Mouse (Mus musculus) megakaryocyte, adult 5-6 weeks (primary cell): ENCODE results near the gene Ttc4. TPM values are rescaled to one million over a fixed set of nuclear protein-coding genes. Genes with fewer than 3 reads are reported as not detected.

Experiments
- ATAC-seq: 2 replicates; pipeline ENCODE4 v1.8.0; 2016; ENCODE audit warnings: mild to moderate bottlenecking, inconsistent platforms; ENCODE audit not compliant: poor library complexity, severe bottlenecking
- total RNA-seq, 2 experiments: library from RNA; stranded (forward) in 1 of 2; stranded (reverse) in 1 of 2; fragments of 153-499, 151-499 nt in 1 of 2; fragments of 221-1000, 200-1000 nt in 1 of 2; gene quantifications; 2 replicates each; pipeline versions ENCODE4 v1.2.3 to v1.2.4; 2015 to 2017

The Ttc4 gene
- total RNA-seq (2015) (18.2 and 24.0 TPM in 2 replicates), total RNA-seq (2017) (21.9 and 24.3 TPM in 2 replicates)

DNA sequence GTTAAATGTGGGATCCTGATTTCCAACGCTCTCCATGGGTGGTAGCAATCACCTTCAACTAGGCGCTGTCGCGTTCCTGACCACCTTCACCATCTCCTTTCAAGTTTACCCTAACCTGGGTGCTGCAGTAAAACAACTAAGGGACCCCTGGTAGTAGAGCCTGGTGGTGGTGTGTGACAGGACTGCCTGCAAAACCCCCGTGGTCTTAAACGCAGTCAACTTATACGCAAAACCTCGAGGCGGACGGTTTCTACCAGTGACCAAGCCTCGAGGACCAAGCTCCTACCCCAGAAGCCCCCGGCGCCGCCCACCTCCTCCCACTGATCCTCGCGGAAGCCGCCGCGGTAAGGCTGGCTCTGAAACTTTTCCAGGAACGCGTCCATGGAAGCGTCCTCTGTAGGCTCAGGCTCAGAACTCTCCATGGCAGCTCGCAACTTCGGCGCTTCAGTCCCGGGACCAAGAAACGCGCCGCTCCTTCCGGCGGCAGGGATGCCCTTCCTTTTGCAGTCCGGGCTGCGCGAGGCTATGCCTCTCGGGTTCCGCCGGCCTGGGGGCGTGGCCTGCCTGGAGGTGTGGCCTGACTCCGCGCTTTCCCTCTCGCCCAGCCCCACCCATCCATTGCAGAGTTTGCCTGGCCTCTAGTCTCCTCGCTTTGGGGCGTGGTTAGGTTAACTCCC lies at the start of gene Ttc4:
Gene Ttc4 (minus strand): TSS at position 503 of the 677 bp plus-strand sequence.
- ATAC-seq = peak; percentile 99

DNA sequence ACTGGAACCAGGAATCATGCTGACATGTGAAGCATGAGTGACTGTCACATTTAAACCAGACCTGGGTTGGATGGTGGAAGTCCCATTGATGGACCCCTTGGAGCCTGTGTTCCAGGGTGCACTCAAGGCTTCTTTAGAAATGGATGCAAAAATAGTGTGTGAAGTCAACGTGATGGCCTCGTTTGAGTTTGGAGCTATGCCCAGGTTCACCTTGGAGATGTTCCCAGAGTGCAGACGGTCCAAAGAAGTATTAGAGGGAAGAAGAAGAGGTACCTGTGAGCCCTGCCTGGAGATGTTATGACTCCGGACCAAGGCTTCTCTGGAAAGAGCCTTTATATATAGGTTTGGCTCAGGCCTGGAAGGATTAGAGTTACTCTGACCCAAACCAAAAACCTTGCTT lies 41.9 kb upstream of the Ttc4 start:
- no peak for ATAC-seq

DNA sequence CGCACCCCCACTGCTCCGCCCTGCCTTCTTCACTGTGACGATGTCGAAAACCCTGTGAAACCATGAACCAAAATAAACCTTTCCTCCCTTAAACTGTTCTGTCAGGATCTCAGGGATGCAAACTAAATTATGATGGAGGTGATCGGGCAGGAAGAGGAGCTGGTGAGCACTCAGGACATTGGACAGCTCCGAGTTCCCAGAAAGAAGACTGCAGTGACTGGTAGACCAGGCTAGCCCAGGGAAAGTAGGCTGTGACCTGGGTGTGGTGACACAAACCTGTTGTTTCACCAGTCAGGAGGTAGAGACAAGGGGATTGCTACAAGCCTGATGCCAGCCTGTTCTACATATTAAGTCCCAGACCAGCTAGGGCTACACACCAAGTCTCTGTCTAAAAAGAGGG lies 34.9 kb upstream of the Ttc4 start:
- ATAC-seq = no peak

DNA sequence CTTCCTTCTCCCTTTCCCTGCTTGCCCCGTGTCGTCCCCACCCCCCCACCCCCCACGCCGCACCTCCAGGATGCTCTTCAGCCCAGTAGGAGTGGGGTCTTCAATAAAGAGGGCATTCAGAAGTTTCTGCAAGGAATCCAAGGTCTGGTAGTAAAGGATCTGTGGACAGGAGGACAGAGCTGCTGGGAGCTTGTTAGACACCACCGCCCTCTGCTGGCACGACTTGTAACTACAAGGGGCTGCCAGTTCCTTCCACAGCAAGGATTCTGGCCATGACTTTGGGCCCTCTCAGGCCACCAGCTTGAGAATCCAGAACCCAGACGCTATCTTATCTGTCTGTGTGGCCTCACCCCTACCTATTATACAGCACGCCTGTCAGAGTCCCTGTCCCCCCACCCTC lies 29.7 kb upstream of the Ttc4 start:
- ATAC-seq = peak; percentile 77

DNA sequence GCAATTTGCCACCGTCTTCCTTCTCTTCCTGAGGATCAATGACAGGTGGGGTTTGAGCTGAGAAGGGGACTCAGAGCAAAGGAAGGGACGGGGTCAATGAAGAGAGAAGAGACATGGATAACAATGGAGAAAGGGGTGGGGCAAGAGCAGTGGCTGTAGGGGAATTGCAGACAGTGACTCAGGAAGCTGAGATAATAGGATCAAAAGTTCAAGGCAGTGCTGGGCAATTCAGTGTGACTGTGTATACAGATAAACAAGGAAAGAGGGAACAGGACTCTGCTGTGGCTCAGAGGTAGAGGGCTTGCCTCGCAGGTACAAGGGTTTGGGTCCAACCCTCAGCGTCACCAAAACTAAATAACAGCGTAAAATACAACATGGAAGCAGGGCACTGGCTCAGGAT lies 29.2 kb upstream of the Ttc4 start:
- ATAC-seq = no peak

DNA sequence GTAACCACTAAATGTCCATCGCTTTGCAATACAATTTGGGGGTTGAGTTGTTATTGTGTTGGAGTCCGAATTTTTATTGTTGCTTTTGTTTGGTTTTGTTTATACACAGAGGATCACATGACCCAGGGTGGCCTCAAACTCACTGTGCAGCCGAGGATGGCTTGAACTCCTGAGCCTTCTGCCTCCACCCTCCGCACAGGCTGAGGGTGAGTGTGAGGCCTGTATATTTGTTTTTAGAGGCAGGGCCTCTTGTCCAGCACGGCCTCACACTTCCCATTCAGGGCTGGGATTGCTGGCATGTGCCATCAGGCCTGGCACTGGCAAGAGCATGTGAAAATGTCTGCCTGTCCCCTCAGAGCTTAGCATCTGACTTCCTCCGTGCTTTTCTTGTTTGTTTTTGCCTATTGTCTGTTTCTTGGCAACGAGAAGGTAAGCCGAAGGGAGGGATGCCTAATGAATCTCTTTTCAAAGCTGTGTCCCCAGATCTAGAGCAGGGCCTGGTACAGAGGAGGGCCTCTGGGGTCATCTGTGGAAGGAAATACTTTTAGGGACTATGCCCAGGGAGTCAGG lies 26.4 kb upstream of the Ttc4 start:
- ATAC-seq = no peak

DNA sequence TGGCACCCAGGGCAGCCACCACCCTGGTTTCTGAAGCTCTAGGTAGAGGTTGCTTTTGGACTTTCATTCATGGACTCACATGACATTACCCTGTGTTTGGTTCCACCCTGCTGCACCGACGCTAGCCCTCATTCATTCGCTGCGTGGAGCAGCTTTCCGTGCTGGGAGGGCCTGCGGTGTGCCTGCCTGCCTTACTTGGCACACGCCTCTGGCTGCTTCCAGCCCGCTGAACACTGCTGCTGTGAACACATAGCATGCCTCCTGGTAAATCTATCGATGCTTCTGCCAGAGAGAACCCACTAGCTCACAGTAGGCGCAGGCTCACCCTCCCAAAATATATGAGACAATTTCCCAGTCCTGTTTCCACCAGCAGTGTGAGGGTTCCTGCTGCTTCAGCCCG lies 25.7 kb upstream of the Ttc4 start:
- no peak for ATAC-seq

DNA sequence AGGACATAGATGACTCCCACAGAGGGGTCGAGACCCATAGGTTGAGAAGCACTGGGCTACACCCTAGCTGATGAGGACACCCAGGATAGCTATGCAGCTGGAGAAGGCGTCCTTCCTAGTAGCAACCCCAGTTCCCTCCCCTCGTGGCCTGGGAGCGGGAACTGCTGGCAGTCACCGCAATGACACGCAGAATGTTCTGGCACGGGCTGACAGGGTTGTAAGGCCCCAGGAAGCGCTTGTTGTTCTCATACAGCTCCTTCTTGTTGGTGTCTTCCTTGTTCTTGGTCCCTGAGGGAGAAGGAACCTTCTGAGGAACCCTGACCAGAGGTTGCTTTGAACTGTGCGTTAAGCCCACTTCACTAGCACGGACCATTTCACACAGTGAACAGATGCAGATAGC lies 25.2 kb upstream of the Ttc4 start:
- ATAC-seq = no peak

DNA sequence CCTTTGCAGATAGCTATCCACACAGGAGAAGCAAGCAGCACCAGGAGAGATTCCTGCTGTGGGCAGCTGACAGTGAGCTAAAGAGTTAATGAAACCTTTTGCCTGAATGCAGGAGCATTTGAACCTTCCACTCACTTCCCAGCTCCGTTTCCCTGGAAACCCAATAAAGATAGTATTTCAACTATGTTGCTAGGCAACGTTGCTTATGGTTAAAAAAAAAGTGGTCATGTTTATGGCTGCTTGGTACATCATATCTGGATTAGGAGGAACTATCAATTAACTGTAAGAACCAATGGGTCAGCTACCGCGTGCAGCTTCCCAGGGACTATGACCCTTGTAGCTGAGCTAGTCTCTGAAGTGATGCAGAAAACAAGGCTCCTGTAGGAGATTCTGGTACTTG lies 22.1 kb upstream of the Ttc4 start:
- ATAC-seq = no peak

DNA sequence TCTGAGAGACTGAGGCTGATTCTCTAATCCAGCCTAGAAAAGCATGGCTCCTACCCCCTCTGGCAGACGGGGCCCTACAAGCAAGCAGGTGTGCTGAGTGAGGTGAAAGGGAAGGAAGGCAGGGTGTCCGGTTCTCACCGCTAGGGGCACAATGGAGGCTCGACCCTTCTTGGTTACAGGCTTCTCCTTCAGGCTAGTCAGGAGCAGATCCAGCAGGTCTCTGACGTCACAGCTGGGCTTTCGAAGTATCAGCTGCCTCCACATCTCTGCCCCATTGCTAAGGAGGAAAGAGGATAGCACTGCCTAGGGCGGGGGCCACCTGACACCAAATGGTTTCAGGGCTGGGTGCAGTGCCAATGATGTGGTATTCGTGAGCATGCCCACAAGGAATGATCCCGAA lies 21.2 kb upstream of the Ttc4 start:
- ATAC-seq = peak; percentile 45; the same call in 1 of the 2 replicates

DNA sequence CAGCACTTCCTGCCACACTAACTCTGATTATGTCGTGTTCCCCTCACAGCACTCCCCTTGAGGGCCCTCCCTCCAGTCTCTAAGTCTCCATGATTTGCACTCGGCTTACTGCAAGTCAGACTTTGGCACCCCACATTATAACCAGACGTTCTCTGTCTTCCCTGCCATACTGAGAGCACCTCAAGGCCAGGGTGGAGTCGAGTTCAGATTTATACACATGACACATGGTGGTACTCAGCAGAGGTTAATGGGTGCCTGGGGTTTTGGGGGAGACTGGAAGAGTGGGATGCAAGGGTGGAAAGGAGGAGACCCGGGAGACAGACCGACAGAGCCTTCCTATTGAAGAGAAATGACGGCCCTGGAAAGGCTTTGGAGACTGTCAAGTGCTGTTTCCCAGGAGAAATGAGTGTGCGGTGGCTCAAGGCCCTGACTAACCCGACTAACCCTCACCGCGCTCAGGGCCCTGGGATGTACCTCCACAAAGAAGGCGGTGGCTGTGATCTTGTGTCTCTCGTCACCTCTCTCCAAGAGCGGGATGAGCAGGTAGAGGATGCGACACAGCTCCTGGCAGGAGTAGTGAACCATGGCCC lies 15.2 kb upstream of the Ttc4 start:
- ATAC-seq = no peak

DNA sequence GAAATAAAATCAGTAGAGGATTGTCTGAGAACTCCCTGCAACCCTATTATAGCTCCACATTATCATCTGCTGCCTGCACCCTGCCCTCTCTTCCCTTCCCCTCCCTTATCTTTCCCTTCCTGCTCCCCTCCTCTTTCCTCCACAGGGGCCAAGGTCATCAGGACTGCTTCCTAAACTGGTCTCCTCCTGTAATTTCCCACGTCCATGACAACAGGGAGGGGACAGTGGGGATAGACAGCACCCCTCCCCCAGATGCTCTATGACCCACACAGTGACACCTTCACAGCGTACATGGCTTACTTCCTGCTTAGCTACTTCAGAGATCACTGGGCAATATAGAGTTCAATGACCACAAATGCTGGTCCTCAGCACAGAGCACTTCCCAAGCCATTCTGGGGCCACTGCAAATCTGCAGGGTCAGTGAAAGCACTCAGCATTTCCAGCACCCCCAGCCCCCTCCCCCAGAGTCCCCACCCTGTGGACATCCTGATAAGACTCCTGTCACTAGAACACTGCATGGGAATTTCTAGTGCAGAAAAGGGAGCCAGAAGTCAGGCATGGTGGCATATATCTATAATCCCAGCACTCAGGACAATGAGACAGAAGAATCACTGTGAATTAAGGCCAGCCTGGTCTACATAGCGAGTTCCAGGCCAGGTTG lies 10.0 kb upstream of the Ttc4 start:
- no peak for ATAC-seq

DNA sequence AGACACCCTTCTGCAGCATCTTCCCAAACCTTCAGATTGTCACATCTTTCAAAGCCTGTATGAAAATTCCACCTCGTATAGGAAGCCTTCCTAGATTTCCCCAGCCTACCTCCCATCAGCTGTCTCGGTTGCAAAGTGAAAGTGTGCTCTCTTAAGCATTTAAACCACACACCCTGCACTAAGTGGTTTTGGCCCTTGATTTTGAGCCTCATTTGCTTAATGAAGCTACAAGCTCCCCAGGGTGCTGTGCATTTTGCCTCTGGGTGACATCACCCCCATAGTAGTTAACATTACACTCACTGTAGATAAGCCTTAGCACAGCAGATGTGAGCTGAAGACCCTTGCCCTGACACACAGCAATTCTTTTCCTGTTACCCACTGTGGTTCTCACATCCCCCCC lies 2.2 kb upstream of the Ttc4 start:
- no peak for ATAC-seq

DNA sequence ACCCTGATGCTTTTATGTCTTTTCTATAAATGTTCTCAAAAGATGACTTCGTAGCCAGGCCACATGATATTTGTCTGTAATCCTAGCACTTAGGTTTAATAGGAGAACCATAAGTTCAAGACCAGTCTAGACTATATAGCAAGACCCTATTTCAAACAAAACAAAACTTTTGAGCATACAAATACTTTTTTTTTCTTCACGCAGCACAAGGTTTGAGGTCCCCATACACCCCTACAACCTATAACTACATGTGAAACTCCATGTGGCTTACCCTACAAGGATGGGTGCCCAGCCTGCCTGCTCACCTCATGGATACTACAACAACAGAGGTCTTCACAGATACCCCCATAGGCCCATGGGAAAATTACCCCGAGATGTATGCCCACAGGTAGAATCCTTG lies 408 bp upstream of the Ttc4 start:
- ATAC-seq = no peak

DNA sequence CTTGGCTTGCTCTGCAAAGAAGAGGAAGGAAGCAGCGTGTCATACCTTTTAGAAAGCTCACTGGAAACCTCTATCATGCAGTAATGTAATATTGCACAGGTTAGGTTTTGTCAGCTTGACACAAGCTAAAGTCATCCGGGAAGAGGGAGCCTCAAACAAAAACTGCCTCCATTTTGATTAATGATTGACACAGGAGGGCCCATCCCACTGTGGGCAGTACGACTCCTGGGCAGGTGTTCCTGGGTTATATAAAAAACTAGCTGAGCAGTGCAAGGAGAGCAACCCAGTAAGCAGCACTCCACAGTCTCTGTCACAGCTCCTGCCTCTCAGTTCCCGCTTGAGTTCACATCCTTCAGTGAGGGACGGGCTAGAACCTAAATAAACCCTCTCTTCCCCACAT lies 2.0 kb downstream of the Ttc4 start:
- no peak for ATAC-seq

DNA sequence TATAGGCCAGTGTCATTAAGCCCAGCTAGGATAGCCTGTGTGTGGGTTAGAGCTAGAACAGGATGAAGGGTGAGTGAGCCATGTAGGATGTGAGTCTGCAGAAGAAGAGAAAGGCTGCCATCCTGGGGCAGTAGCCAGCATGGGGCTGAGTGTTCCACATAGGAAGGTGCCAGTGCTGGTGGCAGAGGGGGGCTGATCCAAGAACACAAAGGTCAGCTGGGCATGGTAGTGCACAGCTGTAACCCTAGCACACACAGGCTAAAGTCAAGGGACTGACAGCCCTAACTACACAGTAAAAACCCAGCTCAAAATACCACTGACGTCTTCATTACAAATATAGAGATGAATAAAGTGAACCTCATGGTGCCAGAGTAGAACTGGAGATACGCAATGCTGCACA lies 12.2 kb downstream of the Ttc4 start:
- no peak for ATAC-seq

DNA sequence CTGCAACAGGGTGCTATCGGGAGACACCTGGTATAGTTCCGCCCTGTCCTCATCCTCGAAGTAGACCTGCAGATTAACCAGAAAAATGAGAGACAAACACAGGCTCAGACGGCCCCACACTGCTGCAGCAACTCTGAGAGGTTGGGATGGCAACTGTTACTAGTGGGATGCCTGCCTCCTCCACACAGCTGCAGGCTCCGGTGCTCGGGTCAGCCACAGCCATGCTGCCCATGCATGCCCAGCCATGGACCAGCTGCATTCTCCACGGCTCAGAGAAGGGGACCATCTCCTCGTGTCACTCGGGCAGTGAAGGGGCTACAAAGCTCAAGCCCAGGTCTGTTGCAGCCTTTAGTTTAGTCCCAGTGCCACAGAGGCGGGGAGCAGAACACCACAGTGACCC lies 13.1 kb downstream of the Ttc4 start:
- no peak for ATAC-seq

DNA sequence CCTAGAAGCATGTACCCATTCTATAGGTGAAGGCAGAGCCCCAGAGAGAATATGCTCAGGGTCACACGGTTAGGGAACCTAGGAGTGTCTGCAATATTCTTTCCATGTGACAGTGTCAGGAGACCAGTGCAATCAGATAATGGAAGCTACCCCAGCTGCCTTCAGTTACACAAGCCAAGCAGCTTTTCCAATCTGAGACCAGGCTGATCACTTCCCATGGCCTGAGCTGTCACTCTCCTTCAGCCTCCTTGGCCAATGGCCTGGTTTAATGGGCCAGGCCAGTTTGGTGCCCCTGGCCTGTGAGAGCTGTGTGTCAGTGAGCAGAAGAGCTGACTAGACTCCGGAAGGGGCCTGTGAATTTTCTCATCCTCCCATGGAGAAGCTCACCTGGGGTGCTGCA lies 13.5 kb downstream of the Ttc4 start:
- no peak for ATAC-seq

DNA sequence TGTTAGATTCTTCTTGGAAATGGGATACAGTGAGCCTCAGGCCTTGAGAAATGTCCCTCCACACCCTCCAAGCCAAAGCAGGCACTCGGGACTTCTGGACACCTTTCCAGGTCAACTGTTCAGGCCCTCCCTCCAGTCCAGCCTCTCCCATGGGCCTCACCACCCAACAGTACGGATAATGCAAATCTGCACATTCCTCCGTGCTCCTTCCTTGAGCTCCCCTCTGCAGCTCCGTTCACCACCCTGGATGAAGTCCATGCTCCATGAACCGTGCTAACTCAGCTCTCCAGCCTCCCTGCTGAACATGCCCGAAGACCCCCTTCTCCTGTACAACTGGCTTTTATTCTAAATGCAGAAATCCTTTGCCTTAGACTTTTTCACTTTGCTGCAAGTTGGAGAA lies 14.0 kb downstream of the Ttc4 start:
- no peak for ATAC-seq

DNA sequence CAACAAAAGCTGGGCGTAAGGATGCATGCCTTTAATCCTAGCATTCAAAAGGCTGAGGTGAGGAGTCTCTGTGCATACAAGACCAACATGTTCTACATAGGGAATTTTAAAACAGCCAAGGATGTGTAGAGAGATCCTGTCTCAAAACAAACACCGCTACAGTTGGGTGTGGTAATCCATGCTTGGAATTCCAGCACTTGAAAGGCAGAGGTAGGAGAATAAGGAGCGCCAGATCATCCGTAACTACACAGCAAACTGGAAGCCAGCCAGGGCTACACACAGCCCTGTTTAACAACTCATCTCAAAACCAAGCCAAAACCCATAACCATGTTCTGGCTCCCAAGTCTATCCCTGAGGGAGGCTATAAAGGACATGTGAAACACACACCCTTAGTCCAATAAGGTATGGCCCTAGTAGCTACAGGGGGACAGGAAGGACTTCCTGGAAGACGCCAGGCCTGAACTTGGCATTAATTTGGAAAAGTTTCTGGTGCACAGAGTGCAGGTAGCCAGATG lies 14.7 kb downstream of the Ttc4 start:
- ATAC-seq = no peak

DNA sequence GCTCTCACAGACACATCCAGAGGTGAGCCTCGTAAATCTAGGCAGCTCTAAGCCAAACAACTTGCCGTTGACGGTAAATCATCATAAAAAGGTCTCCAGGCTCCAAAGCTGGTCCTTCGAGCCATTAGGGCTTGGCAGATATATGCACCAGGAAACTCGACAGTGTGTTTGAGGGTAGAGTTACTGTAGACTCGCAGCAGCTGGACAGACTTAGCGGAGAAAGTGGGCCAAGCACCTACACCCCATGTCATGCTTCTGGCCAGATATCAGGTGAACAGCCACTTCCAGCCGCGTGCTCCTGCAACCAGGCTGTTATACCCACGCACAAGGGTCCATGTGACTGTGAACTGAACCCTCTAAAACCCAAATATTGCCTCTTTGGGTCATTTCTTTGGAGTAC lies 23.1 kb downstream of the Ttc4 start:
- ATAC-seq = no peak

DNA sequence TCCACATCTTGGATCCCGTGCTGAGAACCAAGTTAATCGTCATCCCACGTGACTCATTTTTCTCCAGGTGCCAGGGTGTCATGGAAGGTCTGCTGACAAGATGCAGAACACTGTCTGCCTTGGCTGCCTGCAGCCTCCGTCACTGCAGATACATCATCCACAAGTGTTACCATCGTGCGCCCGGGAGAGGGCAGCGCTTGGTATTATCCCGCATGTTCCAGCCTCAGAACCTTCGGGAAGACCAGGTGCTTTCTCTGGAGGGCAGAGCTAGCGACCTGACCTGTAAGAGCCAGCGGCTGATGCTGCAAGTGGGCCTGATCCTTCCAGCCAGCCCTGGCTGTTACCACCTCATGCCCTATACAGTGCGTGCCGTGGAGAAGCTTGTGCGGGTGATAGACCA lies 25.7 kb downstream of the Ttc4 start:
- ATAC-seq = no peak
